Mouse (Mus musculus) brain, embryonic 18.5 days (tissue): ENCODE data around the gene Stag1.
"Not testable (repeated sequence)": the region's sequence is repeated elsewhere in the genome, so short reads cannot be mapped to it uniquely, and the experiment has no call there.

ENCODE experiments used
- DNase-seq: peaks from one replicate; pipeline ENCODE4 v3.0.0-alpha.2; 2012; ENCODE audit warnings: low read depth, low spot score

The Stag1 gene

DNA sequence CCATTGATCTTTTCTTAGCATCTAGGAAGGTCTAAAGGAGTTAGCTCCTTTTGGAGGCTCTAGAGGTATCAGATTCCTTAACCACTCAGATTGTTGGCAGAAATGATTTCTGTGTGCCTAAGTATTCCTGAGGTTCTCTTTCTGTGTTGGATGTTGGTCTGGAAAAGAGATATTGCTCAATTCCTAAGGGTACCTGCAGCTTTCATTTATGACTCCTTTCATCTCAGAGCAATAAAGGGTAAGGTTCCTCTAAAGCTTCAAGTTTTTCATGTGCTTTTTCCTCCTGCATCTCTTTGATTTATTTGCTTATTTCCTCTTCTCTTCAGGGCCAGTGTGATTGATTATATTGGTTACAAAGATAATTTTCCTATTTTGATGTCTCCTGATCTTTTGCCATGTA, 84.7 kb downstream of the Stag1 start:
- DNase-seq, result no peak

DNA sequence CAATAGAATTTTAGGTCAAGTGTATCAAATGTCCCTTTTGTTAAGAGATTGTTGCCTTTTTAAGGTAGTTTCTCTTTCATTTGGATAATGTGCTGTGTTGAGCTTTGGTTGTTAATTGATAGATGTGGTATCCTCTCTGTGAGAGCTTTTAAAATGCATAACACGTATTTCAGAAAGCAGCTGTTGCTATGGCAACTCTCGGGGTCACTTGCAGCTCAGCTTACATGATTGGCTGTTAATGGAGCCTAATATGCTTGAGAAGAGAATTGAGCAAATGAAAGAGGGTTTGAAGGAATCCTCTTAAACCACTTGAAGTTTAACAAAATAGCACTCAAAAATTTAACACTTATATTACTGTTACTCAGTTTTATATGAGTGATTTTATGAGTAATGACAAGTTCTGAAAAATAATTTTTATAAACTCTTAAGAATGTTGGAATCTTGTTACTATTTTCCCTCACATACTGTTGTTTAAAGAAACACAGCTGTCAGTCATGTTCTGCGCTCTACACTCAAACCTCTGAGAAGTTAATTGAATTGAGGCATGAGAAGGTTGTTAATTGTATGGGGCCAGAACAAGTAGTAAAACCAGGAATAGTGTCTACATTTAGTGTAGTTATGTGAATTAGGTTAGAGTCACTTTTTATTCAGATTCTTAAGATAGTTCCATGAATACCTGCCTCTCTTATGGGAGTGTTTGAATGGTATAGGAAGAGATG, 88.3 kb downstream of the Stag1 start:
- DNase-seq, result peak; percentile 76

DNA sequence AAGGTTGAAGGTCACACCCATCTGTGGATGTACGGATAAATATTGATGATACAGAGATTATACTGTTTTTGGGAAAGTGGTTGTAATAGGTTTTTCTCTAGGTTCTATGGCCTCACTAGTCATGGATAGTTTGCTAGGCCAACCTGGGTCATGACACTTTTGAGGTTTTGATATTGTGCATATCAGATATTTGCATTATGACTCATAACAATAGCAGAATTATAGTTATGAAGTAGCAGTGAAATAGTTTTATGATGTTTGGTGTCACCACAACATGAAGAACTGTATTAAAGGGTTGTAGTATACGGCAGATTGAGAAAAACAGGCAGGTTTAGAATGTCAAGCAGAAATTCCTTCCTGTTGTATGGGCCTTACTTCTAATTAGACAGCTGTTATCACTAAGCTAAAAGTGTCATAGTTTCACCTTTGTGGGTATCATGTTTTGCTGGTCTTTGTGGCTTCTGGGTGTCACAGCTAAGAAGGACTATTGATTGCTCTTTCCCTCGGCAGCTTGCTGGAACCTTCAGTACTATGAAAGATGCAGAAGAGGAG, 92.2 kb downstream of the Stag1 start:
- DNase-seq, result no peak

DNA sequence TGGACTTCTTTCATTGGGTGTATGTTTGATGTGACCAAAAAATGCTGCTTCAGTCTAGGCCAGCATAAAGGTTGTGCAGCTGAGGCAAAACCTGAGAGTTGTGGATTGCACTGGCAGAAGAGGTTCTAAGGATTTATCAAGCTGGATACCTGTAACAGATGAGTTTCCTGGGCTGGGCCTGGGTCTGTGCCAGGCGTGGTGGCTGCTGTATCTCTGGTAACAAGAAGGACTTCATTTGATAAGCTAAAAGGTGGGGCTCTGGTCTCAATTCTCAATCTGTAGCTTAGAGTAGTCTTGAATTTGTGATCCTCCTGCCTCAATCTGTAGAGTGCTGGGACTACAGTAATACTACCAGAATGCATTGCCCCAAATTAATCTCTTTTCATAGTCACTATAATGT, 94.6 kb downstream of the Stag1 start:
- DNase-seq, result no peak

DNA sequence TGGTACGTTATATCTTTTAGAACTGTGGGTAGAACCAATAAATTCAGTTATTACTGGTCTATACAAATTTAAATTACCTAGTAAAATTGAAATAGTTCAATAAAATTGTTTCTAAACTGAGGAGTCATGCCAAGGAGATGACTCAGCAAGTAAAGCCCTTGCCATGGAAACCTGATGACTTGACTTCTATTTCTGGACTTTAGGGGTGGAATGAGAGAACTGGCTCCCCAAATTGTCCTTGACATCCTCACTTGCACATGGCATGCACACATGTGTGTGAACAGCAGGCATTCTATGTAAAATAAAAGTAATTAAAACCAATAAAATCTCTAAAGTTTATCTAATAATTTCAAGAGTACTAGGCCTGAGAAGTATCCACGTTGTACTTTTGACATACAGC, 98.9 kb downstream of the Stag1 start:
- no peak for DNase-seq

DNA sequence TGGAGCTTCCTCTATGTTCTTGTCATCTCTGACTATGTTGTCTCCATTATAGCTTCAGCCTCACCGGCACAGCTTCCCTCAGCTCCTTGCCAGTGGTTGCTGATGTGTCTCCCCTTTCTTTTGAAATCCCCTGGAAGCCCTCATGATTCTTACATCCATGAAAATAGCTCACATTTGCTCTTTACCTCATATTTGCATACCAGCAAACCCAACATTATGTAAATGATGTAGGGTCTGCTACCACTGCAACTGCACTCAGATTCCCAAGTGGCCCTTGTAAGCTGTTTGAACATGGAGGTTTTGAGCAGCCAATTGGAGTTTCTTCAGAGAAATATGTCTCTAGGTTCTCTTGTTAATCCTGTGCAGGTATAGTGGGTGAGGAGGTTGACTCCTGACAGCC, 110.0 kb downstream of the Stag1 start:
- no peak for DNase-seq

DNA sequence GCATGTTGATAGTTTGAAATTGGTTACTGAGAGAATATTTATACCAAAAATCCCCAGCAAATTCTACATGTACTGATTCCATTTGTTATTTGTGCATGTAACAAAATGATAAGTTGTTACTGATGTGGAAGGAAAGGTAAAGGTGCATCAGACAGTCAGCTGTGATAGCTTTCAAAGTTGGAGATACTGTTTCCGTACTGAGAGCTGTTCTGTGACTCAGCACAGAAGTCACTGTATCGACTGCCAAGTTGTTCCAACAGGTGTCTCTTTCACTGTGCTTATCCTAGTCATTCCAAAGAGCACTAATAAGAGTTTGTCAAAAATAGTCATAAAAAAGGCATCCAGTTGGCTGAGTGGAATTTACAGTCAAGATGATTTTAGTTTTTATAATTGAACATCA, 114.1 kb downstream of the Stag1 start:
- DNase-seq, result no peak

DNA sequence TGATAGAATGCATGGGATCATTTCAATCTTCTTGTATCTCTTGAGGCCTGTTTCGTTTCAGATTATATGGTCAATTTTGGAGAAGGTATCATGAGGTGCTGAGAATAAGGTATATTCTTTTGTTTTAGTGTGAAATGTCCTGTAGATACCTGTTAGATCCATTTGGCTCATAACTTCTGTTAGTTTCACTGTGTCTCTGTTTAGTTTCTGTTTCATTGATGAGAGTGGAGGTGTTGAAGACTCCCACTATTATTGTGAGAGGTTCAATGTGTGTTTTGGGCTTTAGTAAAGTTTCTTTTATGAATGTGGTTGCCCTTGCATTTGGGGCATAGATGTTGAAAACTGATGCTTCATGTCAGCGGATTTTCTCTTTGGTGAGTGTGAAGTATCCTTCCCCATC, 127.2 kb downstream of the Stag1 start:
- not testable (repeated sequence) for DNase-seq

DNA sequence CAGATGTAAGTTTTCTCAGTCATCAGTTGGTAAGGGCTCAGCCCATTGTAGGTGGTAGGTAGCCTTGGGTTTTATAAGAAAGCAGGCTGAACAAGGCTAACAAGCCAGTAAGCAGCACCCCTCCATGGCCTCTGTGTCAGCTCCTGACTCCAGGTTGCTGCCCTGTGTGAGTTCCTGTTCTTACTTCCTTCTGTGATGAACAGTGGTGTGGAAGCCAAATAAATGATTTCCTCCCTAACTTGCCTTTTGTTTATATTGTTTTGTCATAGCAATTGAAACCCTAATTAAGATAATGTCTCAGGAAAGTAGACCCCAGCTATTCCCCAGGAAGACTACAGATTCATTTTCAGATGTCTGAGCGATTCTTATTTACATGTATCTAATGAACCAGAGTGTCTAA, 134.2 kb downstream of the Stag1 start:
- no peak for DNase-seq

DNA sequence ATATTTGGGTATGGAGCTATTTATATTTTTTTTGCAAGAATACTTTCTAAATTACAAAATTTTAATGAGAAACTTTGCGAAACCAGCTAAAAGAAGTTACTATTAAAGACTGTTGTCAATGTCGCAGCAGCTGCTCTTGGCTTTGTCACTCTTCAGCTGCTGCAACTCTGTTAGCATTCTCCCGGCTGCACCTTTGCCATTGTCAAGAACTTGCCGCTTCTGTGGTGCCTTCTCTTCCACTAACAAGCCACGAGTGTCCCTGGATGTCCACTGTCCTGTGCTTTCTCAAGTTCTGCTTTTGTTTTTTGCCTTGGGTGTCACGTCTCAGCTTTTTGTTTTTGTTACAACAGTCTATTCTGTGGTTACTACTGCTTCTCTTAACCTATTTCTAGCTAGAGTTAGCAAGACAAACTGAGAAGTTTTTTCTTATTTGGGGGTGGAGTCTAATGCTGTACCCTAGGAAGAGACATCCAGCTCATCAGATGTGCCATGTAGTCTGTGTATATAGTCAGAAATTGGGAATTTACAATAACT, 136.4 kb downstream of the Stag1 start:
- no peak for DNase-seq

DNA sequence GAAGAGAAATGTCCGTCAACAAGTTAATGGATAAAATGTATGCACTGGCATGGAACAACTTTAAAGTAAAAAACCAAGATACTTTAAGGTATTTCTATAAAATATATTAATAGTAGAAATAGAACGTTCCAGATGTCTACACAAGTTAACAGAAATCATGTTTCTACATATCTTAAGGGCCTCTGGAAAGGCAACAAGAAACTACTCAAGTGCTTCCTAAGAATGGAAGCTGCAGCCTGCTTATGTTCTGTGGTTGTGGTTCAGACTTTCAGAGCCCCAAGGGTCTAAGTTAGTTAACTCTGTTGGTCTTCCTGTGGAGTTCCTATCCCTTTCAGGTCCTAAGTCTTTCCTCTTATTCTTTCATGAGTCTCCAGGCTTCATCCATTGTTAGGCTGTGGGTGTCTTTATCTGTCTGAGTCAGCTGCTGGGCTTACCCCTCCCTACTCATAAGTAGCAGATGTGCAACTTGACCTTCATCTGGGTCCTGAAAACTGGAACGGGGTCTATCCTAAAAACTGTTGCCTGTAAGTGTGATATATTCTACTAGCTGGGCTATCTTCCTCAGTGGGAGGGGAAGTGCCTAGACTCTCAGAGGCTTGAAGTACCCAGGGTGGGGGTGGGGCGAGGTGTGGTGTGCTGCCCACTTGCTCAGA, 138.5 kb downstream of the Stag1 start:
- DNase-seq, result no peak

DNA sequence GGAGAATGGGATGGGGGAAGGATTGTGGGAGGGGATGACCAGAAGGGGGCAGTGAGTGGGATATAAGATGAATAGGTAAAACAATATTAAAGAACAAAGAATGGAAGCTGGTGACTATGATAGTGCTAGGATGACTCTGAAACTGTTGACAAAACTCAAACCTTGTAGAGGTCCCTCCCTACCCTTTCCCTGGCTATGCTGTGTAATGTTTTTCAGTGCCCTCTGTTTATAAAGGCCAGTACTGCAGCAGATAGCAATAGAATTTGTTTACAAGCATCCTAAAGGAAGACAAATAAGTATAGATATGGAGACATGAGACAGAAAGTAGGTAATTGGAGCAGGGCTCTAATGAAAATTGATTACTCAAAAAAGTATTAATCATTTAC, 139.0 kb downstream of the Stag1 start:
- DNase-seq, result no peak

DNA sequence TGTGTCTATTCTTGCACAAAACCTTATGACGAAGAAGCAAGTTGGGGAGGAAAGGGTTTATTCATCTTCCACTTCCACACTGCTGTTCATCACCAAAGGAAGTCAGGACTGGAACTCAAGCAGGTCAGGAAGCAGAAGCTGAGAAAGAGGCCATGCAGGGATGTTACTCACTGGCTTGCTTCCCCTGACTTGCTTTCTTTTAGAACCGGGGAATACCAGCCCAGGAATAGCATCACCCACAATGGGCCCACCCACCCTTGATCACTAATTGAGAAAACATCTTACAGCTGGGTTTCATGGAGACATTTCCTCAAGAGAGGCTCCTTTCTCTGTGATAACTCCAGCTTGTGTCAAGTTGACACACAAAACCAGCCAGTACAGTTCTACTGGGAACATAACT, 179.6 kb downstream of the Stag1 start:
- not testable (repeated sequence) for DNase-seq

DNA sequence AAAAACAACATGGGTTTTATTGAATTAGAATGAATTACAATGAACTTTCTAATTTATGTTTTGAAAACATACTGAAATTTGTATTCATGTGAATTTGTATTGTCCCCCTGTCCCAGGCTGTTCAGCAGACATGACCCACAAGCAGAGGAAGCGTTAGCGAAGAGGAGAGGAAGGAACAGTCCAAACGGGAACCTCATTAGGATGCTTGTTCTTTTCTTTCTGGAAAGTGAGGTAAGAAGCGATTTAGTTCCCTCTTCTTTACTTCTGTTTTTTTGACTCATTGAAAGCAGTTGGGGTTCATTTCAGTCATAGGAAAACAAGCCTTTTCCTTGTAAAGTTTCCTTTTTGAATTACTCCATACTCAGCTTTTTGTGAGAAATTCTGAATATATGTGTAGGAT, 268.4 kb downstream of the Stag1 start:
- no peak for DNase-seq

DNA sequence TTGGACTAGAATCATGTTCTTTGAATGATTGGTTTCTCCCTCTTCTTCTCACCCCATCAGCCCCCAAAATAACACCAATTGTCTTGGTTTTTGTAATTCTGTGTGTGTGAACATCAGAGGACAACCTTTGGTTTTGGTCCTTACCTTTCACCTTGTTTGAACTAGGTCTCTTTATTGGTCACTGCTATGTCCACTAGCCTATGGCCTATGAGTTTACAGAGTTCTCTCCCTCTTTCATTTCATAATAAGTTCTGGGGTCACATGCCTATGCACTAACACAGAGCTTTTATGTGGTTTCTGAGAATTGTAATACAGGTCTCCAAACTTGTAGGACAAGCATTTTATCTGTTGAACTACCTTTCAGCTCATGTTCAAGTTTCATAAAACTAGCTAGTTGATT, 272.0 kb downstream of the Stag1 start:
- no peak for DNase-seq

DNA sequence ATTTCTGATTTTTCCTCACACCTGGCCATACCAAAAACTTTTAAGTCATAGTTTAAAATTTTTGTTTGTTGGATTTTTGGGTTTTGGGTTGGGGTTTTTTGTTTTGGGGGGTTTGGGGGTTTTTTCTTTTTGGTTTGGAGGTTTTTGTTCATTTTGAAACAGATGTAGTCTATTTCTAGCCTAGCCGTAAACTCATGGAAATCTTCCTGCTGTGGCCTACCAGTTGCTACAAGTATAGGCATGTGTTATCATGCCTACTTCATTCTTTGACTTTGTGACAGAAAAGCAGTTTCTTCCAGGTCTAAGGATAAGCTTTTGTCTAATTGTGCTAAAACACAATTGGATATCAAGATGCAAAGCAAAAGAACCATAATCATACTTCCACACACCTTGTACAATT, 298.5 kb downstream of the Stag1 start:
- DNase-seq, result no peak

DNA sequence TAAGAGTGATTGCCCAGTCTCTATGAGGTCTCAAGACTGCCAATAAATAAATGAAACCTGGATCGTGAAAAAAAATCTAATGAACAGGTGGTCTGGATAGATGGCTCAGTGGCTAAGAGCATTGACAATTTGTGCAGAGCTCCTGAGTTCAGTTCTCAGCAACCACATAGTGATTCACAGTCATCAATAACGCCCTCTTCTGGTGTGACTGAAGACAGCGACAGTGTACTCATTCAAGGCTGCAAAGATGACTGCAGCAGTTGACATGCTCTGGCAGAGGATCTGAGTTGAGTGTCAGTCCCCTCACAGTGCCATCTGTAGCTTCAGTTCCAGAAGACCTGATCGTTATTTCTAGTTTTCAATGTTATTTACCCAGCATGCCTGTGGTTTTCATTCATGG, 300.4 kb downstream of the Stag1 start:
- no peak for DNase-seq

DNA sequence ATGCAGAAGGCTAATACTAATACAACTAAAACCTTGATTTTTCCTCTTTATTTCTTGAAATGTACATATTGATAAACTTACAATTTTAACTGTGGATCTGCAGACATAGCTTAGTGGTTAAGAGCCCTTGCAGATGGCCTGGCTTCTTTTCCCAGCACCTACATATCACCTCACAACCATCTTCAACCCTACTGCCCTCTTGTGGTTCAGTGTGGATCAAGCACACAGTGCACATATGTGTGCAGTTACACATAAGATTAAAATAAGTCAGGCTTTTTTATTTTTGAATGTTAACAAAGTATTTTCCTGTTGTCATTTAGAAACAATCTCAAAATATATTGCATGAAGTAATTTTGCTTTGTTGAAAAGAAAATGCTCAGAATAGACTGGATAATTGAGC, 312.8 kb downstream of the Stag1 start:
- DNase-seq, result no peak

DNA sequence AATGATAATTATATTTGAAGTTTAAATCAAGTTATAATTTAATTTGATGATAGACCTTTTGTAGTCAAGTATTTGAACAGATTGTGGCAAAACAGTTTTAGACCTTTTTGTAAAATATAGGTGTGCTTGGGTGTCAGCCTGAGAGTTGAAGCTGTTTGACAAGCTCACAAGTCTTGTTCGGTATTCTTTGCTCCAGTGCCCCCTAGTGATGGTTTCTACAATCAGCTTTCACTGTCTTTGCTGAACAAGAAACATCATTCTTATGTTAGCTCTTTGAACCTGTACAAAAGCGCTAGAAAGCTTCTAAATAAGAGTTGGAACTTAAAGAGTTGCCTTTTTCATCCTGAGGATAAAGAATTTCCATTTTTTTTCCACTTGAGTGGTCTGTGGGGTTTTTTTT, 319.5 kb downstream of the Stag1 start:
- peak; percentile 59 for DNase-seq

DNA sequence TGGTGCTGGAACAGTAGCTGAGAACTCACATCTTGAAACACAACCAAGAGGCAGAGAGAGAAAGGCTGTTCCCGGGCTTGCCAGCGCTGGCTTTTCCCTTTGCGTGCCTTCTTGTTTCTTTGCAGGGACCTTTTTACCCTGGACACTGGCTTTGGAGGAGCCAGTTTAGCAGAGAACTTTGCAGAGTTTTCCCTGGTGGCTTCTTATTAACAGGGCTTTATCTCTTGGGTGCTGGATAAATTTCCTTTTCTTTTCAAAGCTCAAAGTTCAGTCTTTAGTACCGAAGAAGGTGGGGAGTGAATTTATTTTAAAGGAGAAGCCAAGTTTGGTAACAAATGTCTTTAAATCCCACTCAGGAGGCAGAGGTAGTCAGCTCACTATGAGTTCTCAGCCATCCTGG, 329.0 kb downstream of the Stag1 start:
- DNase-seq, result no peak

DNA sequence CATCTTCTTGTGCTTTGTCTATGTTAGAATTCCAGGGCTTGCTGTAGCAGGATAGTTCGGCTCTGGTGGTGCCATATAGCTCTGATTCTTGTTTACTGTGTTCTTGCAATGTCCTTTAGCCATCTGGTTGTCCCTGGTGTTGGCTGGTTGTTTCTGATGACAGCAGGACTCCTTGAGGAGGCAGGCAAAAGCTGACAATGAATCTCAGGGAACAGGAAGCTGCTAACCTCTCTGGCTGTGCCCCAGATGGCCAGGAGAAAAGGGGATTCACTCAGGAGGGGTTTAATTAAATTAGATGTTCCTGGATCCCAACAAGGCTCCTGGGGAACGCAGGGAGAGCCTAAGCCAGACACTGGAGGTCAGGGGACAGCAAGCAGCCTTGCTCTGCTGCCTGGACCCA, 344.4 kb downstream of the Stag1 start:
- no peak for DNase-seq

DNA sequence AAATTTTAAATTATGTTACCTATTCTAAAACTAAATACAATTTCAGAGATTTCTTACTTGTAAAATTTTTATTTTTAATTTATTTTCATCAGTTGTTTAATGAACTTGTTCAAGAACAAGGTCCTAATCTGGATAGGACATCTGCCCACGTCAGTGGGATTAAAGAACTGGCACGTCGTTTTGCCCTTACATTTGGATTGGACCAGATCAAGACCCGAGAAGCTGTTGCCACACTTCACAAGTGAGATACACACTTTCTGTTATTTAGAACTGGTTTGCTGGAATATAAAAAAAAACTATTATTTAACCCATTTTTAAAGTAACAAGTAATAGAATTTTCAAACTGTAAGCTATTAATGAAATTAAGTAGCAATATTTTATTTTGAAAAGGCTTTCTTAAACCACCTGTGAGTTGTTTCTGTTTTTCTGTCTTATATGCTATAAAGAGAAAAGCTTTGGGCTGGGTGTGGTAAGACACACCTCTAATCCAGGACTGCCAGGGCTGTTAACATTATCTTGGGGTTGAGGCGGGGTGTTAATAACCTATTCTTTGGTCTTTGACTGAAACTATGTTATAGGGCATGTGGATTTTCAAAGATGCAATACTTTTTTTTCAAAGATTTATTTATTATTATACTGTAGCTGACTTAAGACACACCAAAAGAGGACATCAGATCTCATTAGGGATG, 347.2 kb downstream of the Stag1 start:
- DNase-seq, result no peak

DNA sequence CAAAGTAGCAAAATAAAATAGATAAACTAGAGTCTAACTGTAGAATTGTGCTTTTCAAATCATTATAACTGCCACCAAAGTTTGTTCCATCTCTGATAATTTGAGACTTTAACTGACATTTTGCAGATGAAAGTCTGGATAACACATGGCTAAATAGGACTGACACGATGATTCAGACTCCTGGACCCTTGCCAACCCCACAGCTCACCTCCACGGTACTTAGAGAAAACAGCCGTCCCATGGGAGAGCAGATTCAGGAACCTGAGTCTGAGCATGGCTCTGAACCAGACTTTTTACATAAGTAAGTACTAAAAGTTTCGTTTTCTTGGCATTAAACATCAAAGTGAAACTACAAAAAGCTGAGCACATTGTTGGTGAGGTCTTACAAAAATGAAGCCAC, 353.9 kb downstream of the Stag1 start:
- DNase-seq, result no peak
